12 mouse cellular contexts compared by ENCODE assay signal in genomic region chr16:17834543-17834942, GRCm38 (mm10). TPM values are rescaled to one million over a fixed set of nuclear protein-coding genes. Genes with fewer than 3 reads are reported as not detected.
DNase-seq lines count a peak whose midpoint lies in the region; ATAC-seq lines count a peak whose summit lies in the region.
"Had no signal": no experiment of that assay in that cellular context is flagged by ENCODE, and none has a peak within 500 bp of the region (broad histone marks: within the 10 kb centered on the region; RNA-seq: fewer than 3 reads in every experiment).

No protein-coding gene starts in this region.

- no peaks in the 10 kb centered on the region for H3K36me3 ChIP-seq in kidney, embryonic 14.5 days (ENCODE audit: control insufficient read depth, insufficient read depth, low read length)
- H3K36me3 ChIP-seq in embryonic facial prominence, embryonic 11.5 days (replicated peaks; ENCODE audit: control insufficient read depth, insufficient read depth, low read depth, low read length): no peaks in the 10 kb centered on the region
- 0 out of 2 replicates have a peak, but pooled peaks cover 3% of the 10 kb centered on the region for H3K36me3 ChIP-seq in hindbrain, embryonic 16.5 days (ENCODE audit: control insufficient read depth, insufficient read depth, low read length)
- 0 out of 2 replicates have a peak, but pooled peaks cover 2% of the 10 kb centered on the region for H3K36me3 ChIP-seq in midbrain, embryonic 14.5 days (ENCODE audit: control insufficient read depth, insufficient read depth, low read length)

- H3K9me3 ChIP-seq in kidney, embryonic 14.5 days (ENCODE audit: control insufficient read depth, low read length): no peaks in the 10 kb centered on the region
- H3K9me3 ChIP-seq in embryonic facial prominence, embryonic 11.5 days (replicated peaks; ENCODE audit: control insufficient read depth, low read length): no peaks in the 10 kb centered on the region
- H3K9me3 ChIP-seq in hindbrain, embryonic 16.5 days (ENCODE audit: control insufficient read depth, low read length): no peaks in the 10 kb centered on the region
- no peaks in the 10 kb centered on the region for H3K9me3 ChIP-seq in midbrain, embryonic 14.5 days (ENCODE audit: control insufficient read depth, low read length)

- H3K27ac ChIP-seq in kidney, embryonic 14.5 days (ENCODE audit: low read depth, low read length): no peak overlapping the region
- no peak overlapping the region for H3K27ac ChIP-seq in embryonic facial prominence, embryonic 11.5 days (replicated peaks; ENCODE audit: low read depth, low read length)
- H3K27ac ChIP-seq in hindbrain, embryonic 16.5 days (ENCODE audit: low read depth, low read length): peak overlapping the region; percentile 95
- peak overlapping the region; percentile 90 for H3K27ac ChIP-seq in midbrain, embryonic 14.5 days (replicated peaks; ENCODE audit: low read depth, low read length)

- H3K27me3 ChIP-seq in kidney, embryonic 14.5 days (ENCODE audit: control insufficient read depth, insufficient read depth, low read length): peaks cover 68% of the 10 kb centered on the region
- H3K27me3 ChIP-seq in embryonic facial prominence, embryonic 11.5 days (ENCODE audit: control insufficient read depth, insufficient read depth, low read length): peaks cover 54% of the 10 kb centered on the region
- peaks cover 20% of the 10 kb centered on the region; the same call in 1 of the 2 replicates for H3K27me3 ChIP-seq in hindbrain, embryonic 16.5 days (replicated peaks; ENCODE audit: control insufficient read depth, insufficient read depth, low read length)
- H3K27me3 ChIP-seq in midbrain, embryonic 14.5 days (ENCODE audit: control insufficient read depth, insufficient read depth, low read length): peaks cover 42% of the 10 kb centered on the region

- no peaks in the 10 kb centered on the region for H3K4me1 ChIP-seq in kidney, embryonic 14.5 days (ENCODE audit: control insufficient read depth, insufficient read depth, low read length)
- H3K4me1 ChIP-seq in embryonic facial prominence, embryonic 11.5 days (ENCODE audit: control insufficient read depth, insufficient read depth, low read length): peaks cover 5% of the 10 kb centered on the region; the same call in 1 of the 2 replicates
- peaks cover 26% of the 10 kb centered on the region for H3K4me1 ChIP-seq in hindbrain, embryonic 16.5 days (ENCODE audit: control insufficient read depth, insufficient read depth, low read depth, low read length)
- peaks cover 13% of the 10 kb centered on the region for H3K4me1 ChIP-seq in midbrain, embryonic 14.5 days (ENCODE audit: control insufficient read depth, insufficient read depth, low read length)

- no peak overlapping the region for H3K9ac ChIP-seq in kidney, embryonic 14.5 days (ENCODE audit: low read depth, low read length)
- no peak overlapping the region for H3K9ac ChIP-seq in embryonic facial prominence, embryonic 11.5 days (replicated peaks; ENCODE audit: low read length)
- H3K9ac ChIP-seq in hindbrain, embryonic 16.5 days (ENCODE audit: low read depth, low read length): peak overlapping the region; percentile 95
- peak overlapping the region; percentile 77 for H3K9ac ChIP-seq in midbrain, embryonic 14.5 days (replicated peaks; ENCODE audit: low read length)

- WGBS in kidney, embryonic 14.5 days: 53% methylated on average over 7 of the region's 7 CpGs
- 48% methylated on average over 7 of the region's 7 CpGs for WGBS in embryonic facial prominence, embryonic 11.5 days
- WGBS in hindbrain, embryonic 16.5 days: 44% methylated on average over 7 of the region's 7 CpGs
- 49% methylated on average over 7 of the region's 7 CpGs for WGBS in midbrain, embryonic 14.5 days

- H3K4me2 ChIP-seq in kidney, embryonic 14.5 days (replicated peaks; ENCODE audit: low read depth, low read length): peak overlapping the region; percentile 100
- H3K4me2 ChIP-seq in embryonic facial prominence, embryonic 11.5 days (ENCODE audit: low read depth, low read length): peak overlapping the region; percentile 99
- H3K4me2 ChIP-seq in hindbrain, embryonic 16.5 days (ENCODE audit: low read length): peak overlapping the region; percentile 95
- H3K4me2 ChIP-seq in midbrain, embryonic 14.5 days (ENCODE audit: low read length): peak overlapping the region; percentile 87

- peak overlapping the region; percentile 49 for H3K4me3 ChIP-seq in kidney, embryonic 14.5 days (ENCODE audit: low read length)
- H3K4me3 ChIP-seq in embryonic facial prominence, embryonic 11.5 days (ENCODE audit: low read depth, low read length): no peak overlapping the region
- peak overlapping the region; percentile 72 for H3K4me3 ChIP-seq in hindbrain, embryonic 16.5 days (ENCODE audit: low read length)
- peak overlapping the region; percentile 55 for H3K4me3 ChIP-seq in midbrain, embryonic 14.5 days (replicated peaks; ENCODE audit: low read depth, low read length)

- ATAC-seq in kidney, embryonic 14.5 days (ENCODE audit: low FRiP score, low TSS enrichment): no peak
- ATAC-seq in embryonic facial prominence, embryonic 11.5 days (replicated peaks; ENCODE audit: insufficient number of reproducible peaks, low FRiP score, low TSS enrichment, low read depth): no peak
- ATAC-seq in hindbrain, embryonic 16.5 days: peak; percentile 19; the same call in 1 of the 2 replicates
- ATAC-seq in midbrain, embryonic 14.5 days (ENCODE audit: low FRiP score, low TSS enrichment): no peak
- ATAC-seq: CD4-positive, CD25-positive, alpha-beta regulatory T cell, adult 4 months had no signal

- no peak for DNase-seq in kidney, adult 18-20 months
- DNase-seq in embryonic facial prominence, embryonic 11.5 days (ENCODE audit: low spot score): no peak
- DNase-seq in midbrain, embryonic 14.5 days: no peak
- no peak for DNase-seq in thymus, adult 18-20 months
- no peak for DNase-seq in adipocyte (ENCODE audit: low spot score)
- no peak for DNase-seq in urinary bladder, adult 2 months (ENCODE audit: low spot score)
- DNase-seq: adrenal gland, adult 8-10 months had no signal

RNA-seq across cellular contexts. Expression of gene B830017H08Rik, which starts 1.6 kb away (rescaled TPM):
- not detected in 2 replicates for polyA plus RNA-seq in kidney, embryonic 14.5 days (2014; fragmentation: Nextera tagmentation; extraction: Ambion mirVana)
- polyA plus RNA-seq in embryonic facial prominence, embryonic 11.5 days (2014; fragmentation: Nextera tagmentation; extraction: Ambion mirVana): not detected in 2 replicates
- polyA plus RNA-seq in hindbrain, embryonic 16.5 days (2015; fragmentation: Nextera tagmentation; extraction: Ambion mirVana): 3.3 and 3.9 TPM in 2 replicates
- polyA plus RNA-seq in midbrain, embryonic 14.5 days (2014; fragmentation: Nextera tagmentation; extraction: Ambion mirVana): 2.4 and 5.3 TPM in 2 replicates
- polyA plus RNA-seq in urinary bladder, adult 2 months (2012; rRNA removed): not detected in 2 replicates
- polyA plus RNA-seq: CD4-positive, CD25-positive, alpha-beta regulatory T cell, adult 4 months; heart, embryonic 16.5 days; liver, adult 2 months had no signal

RNA-seq across cellular contexts. Expression of gene Car15, which starts 3.6 kb away (rescaled TPM):
- 2.7 and 2.9 TPM in 2 replicates for polyA plus RNA-seq in kidney, embryonic 14.5 days (2014; fragmentation: Nextera tagmentation; extraction: Ambion mirVana)
- 1.7 and 2.0 TPM in 2 replicates for polyA plus RNA-seq in embryonic facial prominence, embryonic 11.5 days (2014; fragmentation: Nextera tagmentation; extraction: Ambion mirVana)
- 3.5 and 3.8 TPM in 2 replicates for polyA plus RNA-seq in hindbrain, embryonic 16.5 days (2015; fragmentation: Nextera tagmentation; extraction: Ambion mirVana)
- polyA plus RNA-seq in midbrain, embryonic 14.5 days (2014; fragmentation: Nextera tagmentation; extraction: Ambion mirVana): 3.8 and 3.9 TPM in 2 replicates
- polyA plus RNA-seq in urinary bladder, adult 2 months (2012; rRNA removed): 2.3 and 4.0 TPM in 2 replicates

RNA-seq across cellular contexts. Expression of gene Scarf2, which starts 37.5 kb away (rescaled TPM):
- 17.2 and 19.6 TPM in 2 replicates for polyA plus RNA-seq in kidney, embryonic 14.5 days (2014; fragmentation: Nextera tagmentation; extraction: Ambion mirVana)
- 13.5 and 15.3 TPM in 2 replicates for polyA plus RNA-seq in embryonic facial prominence, embryonic 11.5 days (2014; fragmentation: Nextera tagmentation; extraction: Ambion mirVana)
- polyA plus RNA-seq in hindbrain, embryonic 16.5 days (2015; fragmentation: Nextera tagmentation; extraction: Ambion mirVana): 1.4 TPM in 2 replicates
- polyA plus RNA-seq in midbrain, embryonic 14.5 days (2014; fragmentation: Nextera tagmentation; extraction: Ambion mirVana): 0.55 and 1.0 TPM in 2 replicates
- polyA plus RNA-seq in urinary bladder, adult 2 months (2012; rRNA removed): 36.0 and 45.5 TPM in 2 replicates
- polyA plus RNA-seq: CD4-positive, CD25-positive, alpha-beta regulatory T cell, adult 4 months had no signal

RNA-seq across cellular contexts. Expression of gene Gm20518, which starts 56.9 kb away (rescaled TPM):
- 0.23 and 0.31 TPM in 2 replicates for polyA plus RNA-seq in kidney, embryonic 14.5 days (2014; fragmentation: Nextera tagmentation; extraction: Ambion mirVana)
- polyA plus RNA-seq in embryonic facial prominence, embryonic 11.5 days (2014; fragmentation: Nextera tagmentation; extraction: Ambion mirVana): 0.14 and 0.20 TPM in 2 replicates
- polyA plus RNA-seq in hindbrain, embryonic 16.5 days (2015; fragmentation: Nextera tagmentation; extraction: Ambion mirVana): 0.29 and 0.36 TPM in 2 replicates
- polyA plus RNA-seq in midbrain, embryonic 14.5 days (2014; fragmentation: Nextera tagmentation; extraction: Ambion mirVana): 0.54 and 0.55 TPM in 2 replicates
- 0.60 and 0.70 TPM in 2 replicates for polyA plus RNA-seq in urinary bladder, adult 2 months (2012; rRNA removed)

RNA-seq across cellular contexts. Expression of gene Tssk1, which starts 59.5 kb away (rescaled TPM):
- polyA plus RNA-seq in kidney, embryonic 14.5 days (2014; fragmentation: Nextera tagmentation; extraction: Ambion mirVana): not detected in 2 replicates
- not detected in 2 replicates for polyA plus RNA-seq in embryonic facial prominence, embryonic 11.5 days (2014; fragmentation: Nextera tagmentation; extraction: Ambion mirVana)
- 0.05 TPM in 1 of 2 replicates, not detected in the other for polyA plus RNA-seq in hindbrain, embryonic 16.5 days (2015; fragmentation: Nextera tagmentation; extraction: Ambion mirVana)
- 0.08 and 0.09 TPM in 2 replicates for polyA plus RNA-seq in midbrain, embryonic 14.5 days (2014; fragmentation: Nextera tagmentation; extraction: Ambion mirVana)
- 0.07 and 0.08 TPM in 2 replicates for polyA plus RNA-seq in urinary bladder, adult 2 months (2012; rRNA removed)
- polyA plus RNA-seq: CD4-positive, CD25-positive, alpha-beta regulatory T cell, adult 4 months had no signal

Comparison
In these comparisons a context has a peak if more than half of its experiments do, and no peak if none do; other contexts are left out.
1. H3K27ac ChIP-seq: peak in hindbrain, embryonic 16.5 days (single experiment) and midbrain, embryonic 14.5 days (single experiment); none in kidney, embryonic 14.5 days (single experiment) and embryonic facial prominence, embryonic 11.5 days (single experiment).
2. H3K9ac ChIP-seq: peak in hindbrain, embryonic 16.5 days (single experiment) and midbrain, embryonic 14.5 days (single experiment); none in kidney, embryonic 14.5 days (single experiment) and embryonic facial prominence, embryonic 11.5 days (single experiment).
3. Peak in every context shown above with its lines, with median percentiles within 50 percentile points of each other: H3K4me2 ChIP-seq.